Mouse (Mus musculus): ENCODE measurements around the gene Irf2bpl. TPM values are rescaled to one million over a fixed set of nuclear protein-coding genes. Genes with fewer than 3 reads are reported as not detected.

Gene Irf2bpl
- total RNA-seq, 4 experiments from 2014 or later = 69.8 to 92.2 (median 82.8) TPM

DNA sequence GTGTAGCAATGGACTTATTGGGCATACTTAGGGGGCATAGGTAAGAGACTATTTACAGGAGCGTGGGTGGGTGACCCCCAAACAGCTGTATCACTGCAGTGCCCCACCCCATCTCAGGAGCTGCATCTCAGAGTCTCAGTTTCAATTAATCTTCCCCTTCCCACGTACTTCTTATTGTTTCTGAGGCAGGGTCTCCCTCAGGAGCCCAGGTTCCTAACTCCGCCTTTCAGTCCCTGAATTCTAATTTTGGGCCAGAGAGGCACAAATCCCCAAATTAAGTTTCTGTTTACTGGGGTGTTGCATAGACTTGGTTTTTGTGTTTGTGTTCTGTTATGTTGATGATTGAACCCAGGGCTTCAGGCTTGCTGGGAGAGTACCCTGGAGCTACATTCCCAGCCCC is 13.8 kb upstream of the Irf2bpl start:
- no peak for DNase-seq

DNA sequence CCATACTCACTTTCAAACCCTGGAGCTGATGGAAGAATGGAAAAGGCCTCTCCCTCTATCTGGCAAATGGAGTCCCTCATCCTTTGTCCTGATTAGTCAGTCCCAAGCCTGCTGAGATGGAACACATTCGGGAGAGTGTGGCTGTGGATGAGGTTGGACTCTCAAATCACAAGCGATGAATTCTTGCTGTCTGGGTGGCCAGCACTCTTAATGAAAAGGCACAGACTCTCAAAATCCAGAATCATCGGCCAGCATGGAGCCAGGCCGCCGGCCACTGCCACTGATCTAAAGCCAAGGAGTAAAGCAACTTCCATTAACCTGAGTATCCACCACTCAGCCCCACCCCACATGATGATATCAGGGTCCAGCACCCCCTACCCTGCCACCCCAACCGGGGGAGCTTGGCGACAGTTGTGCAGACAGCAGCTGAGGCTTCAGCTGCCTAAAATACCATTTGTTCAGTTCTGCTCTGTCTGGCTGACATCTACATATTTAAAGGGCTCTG is 13.2 kb upstream of the Irf2bpl start:
- DNase-seq = no peak

DNA sequence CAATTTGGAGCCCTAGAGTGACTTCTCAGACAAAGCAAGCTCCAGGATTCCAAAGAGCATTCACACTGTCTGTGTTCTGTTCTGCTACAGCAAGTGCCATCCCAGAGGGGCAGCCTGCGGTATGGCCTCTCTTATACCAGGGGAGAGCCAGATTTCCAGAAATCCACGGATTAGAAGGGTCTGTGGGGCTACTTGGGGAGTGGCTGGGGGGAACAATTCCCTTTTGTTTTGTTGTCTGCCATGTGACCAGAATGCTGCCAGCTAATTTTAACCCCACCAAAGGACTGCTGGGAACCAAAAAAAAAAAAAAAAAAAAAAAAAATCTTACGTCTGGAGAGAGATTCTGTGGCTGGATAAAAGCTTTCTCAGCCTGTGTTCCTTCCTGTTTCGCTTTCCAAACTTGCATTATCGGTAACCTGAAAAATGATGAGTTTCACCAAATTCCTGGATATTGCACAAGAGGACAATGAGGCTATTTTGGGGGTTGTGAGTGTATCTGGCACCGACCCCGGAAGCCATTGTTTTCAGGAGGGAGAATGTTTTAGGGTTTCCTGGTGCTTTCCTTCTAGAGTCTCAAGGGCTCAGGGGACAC is 12.4 kb upstream of the Irf2bpl start:
- DNase-seq = peak; percentile 66

DNA sequence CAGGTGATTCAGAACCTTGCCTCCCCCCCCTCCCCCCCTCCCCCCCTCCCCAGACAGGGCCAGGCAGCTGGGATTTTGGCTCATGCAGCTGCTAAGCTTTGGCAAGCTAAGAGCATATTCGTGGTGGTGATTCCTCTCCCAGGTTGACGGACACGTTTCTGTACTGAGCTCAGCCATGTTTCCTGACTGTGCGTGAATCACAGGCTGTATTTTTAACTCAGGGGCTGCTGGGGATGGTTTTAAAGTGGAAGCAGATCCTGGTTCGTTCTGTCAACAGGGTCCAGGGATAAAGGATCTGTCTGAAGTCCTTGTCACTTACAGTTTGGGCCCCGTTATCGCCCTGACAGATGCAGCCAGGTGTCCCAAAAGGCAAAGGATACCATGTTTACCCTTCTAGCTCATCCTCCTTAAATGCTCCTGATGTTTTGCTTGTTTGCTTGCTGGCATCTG is 11.9 kb upstream of the Irf2bpl start:
- no peak for DNase-seq

DNA sequence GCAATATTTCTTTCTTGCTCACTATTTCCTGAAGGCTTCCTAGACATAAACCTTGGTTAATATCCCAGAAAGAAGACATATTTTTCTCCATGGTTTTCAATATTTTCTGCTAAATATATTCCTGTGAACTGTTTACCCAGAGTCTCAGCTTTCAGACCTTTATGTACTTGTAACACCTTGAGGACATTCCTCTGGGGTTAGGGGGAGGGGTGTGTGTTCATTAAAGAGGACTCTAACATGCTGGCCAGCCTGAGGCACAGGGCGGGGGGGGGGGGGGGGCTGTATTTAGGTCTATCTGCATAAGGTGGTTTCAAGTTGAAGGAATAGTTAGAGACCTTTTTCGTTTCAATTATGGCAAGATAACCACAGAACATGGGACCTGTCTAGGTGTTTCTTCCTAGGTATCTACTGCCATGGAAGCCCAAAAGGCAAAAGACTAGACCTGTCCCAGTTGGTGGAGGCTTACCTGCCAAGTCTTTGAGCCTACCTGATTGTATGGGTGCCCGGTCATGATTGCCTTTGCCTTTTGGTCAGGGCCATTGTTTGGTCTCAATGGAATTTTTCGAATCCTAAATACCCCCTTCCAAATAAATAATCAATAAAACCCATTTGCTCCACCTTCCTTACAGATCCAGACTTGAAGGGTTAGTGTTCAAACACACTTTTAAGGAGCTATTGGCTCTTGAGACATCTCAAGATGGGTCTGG is 11.3 kb upstream of the Irf2bpl start:
- no peak for DNase-seq

DNA sequence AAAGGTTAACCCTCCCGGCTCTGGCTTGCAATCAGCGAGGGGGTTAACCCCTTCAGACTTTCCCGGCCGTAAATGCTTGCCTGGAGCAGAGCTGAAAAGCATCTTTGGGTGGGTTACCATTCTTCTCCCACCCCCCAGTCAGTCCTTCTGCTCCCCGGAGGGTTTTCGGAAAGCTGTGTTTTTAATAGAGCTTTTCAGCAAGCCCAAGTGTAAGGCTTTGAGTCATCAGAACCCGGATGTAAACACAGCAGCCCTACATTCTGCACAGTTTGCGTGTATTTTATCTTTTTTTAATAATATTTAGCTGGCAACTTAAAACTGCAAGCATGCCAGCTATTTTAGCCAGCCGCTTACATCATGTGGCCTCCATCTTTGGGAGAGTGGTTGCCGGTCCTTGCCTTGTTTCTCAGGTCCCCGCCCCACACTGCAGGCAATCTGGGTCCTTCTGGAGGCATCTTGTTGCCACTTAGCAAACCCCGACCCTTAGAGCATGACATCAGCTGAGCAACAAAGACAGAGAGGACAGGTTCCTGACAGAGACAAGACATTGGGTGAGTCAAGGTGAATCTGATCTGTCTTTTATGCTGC is 10.3 kb upstream of the Irf2bpl start:
- no peak for DNase-seq

DNA sequence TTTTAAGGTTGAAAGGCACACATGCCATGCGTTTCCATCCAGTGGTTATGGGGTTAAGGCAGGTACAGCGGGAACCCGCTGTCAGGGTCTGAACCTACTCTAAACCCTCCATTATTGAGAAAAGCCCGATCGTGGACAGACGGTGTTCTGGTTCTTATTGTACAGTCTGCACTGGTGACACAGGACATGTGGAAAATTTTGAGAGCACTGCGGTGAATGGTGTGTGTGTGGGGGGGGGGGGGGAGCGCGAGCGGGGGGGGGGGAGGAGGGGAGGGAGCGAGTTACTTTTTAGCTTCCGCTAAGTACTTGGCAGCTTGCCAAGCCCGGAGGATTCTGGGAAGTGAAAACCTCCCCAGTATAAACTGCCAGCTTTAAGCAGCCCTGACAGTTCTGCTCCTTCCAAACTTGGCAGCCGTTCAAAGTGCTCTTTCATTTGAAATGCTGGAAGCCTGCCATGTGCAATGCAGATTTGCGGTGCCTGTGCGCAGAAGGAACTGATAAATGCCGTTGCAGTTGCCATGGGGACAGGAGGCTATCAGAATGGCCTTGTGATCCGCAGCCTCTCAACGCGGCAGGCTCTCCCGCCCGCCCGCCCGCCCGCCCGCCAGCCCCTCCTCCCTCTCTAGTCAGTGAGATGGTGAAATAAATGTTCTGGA is 9.7 kb upstream of the Irf2bpl start:
- DNase-seq = peak; percentile 99

DNA sequence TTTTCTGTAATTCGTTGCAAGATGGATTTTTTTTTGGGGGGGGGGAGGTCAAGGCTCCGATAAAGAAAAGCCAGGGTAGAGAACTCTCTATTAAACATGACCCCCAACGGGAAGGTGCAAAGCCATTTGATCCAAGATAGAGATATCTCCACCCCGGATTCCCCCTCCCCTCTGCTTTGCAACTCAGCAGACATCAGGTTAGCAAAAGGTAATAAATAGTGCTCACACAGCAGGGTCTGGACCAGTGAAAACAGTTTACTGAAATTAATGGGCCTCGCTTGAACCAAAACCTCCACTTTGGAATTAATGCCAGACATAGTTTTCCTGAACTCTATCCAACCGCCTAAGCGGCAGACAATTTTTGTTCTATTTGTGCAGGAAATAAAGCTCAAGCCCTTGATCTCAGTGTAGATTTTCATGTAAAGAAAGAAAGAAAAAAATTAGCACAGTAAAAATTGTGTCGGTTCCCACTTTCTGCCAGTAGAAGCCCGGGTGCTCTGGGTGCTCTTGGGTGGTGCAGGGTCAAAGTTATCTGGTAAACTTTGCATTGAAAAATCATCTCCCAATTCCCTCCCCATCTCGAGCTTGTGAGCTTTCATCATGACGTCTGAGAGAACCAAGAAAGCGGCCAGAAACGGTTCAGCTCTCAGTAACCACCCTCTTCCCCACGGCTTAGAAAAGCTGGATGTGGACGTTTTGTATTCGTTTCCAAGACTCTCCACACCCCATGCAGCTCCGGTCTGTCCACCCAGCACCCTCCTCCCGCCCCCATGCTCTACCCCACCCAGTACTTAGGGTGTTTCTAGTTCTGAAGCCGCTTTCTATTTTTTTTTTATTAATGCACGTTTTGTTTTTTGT is 9.0 kb upstream of the Irf2bpl start:
- no peak for DNase-seq

DNA sequence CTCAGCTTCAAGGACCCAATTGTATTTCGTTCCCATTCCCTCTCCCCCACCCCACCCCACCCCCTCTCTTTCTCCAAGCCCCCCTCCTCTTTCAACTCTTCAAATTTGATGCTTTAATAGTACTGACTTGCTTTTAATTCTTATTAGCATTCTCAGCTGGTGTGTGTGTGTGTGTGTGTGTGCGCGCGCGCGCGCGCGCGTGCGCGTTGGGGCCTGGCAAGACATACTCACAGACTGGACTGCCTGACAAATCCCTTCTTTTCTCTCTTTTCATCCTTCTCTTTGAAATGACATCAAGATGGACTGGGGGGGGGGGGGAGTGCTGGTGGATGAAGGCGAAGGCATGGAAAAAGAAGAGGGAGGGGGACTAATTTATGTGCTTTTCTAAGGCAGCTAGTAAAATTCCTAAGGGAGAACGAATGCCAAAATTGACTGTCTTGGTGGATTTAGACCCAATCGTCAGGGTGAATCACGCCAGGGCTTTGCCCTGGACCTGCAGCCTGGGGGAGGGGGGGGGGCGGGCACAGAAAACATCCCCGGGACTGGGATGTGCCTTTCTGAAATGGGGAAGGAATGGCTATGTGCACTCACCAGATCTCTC is 8.2 kb upstream of the Irf2bpl start:
- no peak for DNase-seq

DNA sequence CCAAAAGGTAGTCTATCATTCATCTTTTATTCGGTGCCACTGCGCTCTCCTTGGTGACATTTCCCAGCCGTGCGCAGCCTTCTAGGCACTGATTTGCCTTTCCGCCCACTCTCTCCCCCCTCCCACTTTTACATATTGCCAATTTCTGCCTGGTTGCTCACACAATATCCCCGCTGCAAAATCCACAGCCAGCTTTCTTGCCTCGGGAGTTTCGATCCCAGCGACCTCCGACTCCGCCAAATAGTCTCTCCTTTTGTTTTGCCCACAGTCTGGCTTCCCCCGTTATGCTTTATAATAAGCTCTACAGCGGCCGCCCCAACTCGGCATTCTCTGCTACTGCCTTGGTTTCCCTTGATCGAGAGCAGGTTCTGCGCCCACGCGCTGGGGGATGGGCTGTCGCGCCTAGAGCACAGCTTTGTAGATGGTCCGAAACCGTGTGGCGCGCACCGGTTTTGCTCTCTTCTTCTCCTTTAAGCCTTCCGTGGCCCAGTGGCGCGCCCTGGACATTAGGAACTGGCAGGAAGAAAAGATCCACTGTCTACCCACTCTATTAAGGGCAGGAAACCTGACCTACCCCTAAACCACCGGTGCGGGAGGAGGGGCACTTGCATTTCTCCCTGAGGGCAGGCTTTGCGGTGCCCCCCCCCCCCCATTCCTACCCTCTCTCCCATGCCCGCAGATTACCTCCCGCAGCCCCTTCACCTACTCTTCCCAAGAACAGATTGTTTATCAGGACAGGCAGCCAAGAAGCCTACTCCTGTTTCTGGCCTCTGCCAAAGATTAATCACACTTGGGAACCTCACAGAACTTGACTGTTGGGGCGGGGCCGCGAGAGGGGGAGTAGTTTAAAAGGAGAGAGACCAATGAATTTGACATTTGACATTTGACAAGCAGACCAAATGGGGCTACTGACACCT is 7.4 kb upstream of the Irf2bpl start:
- peak; percentile 89 for DNase-seq

DNA sequence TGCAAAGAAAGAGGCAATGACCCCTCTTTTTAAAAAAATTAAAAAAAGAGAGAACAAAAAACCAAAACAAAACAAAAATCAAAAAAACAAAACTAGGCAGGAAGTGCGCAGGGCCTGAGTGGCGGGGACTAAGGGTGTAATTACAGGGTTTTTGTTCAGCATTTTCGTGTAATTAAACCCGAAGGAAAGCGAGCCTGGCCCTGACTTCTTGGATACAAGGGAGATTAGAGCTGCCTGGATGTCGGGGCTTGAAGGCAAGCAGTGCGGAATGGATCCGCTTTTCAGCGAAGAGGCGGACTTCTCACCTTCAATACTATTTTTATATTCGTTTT is 6.8 kb upstream of the Irf2bpl start:
- no peak for DNase-seq

DNA sequence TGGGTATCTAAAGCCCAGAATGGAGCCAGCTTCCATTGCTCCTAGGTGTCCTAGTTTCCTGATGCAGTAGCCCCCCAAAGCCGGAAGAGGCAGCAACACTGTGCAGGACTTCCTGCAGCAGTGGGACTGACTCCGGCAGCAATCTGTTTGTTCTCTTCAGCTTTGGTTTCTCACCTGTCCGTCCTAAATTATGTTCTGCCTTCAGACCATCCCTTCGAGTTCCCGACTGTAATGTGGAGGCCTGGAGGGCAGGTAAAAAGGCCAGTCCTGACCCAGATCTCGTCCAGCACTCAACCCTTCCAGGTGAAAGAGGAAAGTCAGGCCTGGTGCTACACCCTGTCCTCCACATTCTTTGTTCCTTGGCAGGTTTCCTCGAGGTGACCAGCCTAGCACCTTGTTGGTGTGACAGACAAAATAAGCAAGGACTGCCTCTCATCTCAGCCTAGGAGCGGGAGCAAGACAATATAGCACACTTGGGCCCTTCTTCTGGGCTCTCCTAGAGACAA is 6.3 kb upstream of the Irf2bpl start:
- DNase-seq = no peak

DNA sequence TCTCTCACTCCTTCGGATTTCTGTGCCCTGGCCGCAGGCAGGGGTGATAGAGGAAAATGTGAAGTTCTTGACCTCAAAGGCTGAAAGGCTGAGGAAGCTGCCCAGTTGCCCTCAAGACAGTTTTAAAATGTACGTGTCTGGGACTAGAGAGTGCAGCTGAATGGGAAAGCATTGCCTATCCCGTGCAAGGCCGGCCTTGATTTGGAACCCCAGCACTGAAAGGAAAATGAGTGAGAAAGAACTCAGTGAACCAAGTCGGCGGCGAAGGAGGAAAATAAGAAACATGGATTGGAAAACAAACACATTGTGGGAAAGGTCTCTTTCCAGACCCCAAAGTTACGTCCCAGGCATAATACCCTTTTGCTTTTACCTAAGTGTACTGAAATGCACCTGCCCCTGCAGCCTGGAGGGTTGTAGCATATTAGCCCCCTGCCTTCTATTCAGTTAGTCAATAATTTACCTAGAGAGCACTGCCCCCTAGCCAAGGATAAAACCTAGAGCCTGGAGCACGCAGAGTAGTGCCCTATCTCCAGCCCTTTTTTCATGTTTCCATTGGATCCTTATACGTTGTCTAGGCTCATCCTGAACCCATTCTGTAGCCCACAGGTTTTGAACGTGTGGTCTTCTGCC is 5.6 kb upstream of the Irf2bpl start:
- no peak for DNase-seq

DNA sequence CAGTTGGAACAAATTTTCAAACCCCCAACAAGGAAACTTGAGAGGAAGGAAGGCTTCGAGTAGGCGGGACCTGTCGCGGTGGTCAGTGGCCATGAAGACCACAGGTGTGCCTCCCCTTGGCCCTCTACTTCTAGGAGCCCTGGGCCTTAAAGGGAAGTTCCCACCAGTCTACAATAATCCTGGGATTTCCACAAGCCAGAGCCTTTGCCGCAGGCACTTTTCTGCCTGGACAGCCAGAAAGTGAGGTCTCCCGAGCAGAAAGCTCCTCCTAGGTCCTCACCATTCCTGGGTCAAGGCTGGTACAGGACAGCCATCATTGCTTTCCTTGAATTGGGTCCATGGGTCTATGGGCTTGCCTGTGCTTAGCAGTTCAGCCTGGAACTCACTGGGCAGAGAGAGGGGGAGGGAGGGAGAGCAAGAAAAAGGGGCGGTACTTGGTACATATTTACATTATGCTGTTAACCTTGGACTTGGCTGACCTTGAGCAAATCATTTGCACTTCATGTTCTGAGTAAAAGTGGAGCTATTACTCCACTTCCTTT is 4.6 kb upstream of the Irf2bpl start:
- DNase-seq = no peak

DNA sequence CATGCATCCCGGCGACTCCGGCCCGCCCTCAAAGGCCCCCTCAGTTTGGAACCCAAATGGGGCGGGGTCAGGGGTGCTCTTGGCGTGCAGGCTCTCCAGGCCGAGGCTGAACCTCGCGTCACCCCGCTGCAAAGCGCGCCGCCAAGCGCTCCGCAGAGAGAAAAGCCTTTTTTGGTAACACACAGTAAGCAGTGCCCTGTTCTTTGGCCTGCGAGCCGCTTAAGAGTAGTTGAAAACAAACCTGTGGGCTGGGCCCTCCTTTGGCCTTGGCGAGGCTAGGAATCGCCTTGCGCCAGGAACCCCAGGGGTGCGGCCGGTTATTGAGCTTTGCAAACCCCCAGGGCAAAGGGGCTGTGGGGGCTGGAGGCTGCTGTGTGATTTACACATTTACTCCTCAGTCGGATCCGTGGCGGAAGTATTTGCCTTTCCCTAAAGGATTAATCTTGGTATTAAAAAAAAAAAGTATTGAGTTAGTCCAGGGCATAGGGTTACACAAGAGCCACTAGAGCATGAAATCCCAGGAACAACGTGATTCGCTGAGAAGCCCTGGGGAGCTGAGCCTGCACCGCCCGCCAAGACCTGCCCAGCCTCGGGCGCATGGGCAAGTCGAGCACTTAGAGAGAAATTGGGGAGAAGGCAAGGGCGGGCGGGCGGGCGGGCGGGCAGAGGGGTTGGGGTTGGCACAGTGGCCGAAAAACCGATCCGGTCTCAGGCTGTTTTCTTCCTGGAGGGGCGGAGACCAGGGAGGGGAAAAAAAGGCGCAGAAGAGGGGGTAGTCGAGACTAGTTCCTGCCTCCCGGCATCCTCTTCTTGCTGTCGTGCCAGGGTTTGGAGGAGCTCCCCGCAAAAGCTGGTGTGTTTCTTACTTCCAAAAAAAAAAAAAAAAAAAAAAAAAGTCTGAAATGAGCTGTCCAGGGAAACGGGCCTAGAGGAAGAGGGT is 3.8 kb upstream of the Irf2bpl start:
- peak; percentile 84 for DNase-seq

DNA sequence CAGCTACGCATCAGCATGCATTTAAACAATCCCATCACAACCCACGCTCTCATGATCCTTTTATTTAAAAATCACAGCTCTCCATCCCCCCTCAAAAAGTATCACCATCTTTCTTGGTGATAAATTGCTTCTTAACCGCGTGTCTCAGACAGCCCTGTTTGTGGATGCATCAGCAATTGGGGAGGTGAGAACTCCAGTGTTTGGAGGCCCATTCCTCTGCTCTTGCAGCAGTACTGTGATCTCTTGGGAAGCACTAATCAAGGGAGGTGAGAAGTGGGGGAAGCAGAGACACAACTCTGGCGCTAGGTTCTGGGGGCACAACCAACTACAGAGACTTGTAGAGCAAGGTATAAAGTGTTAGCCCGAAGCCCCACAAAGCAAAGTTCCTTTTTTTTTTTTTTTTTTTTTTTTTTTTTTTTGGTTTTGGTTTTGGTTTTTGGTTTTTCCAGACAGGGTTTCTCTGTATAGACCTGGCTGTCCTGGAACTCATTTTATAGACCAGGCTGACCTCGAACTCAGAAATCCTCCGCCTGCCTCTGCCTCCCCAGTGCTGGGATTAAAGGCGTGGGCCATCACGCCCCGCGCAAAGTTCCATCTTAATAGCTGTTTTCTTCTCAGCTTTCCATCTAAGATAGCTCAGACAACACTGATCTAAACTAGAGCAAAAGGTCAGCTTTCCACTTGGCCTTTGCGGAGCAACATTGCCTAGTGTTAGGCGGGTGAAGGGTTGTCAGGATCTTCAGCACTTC is 3.0 kb upstream of the Irf2bpl start:
- DNase-seq = no peak

DNA sequence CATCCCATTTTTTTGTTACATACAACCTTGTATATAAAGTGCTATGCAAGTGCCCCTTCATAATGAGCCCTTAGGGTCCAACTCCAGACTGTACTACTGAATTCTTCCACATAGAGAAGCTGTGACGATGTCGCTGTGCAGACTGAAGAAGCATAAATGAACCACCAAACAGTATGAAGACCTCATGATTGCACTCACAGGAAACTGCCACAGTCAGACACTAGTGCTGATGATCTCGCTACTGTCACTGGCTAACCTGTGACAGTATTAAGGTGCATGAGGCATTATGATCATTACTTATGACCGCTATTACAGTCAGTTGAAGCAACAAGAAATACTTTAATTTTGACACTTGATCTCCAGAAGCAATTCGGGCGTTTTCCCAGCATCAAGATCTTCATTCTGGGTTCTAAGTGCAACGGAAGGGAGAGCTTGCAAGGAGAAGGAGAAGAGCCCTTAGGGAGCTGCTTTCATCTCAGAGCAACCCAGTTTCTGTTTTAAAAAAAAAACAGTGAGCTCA is 1.9 kb upstream of the Irf2bpl start:
- DNase-seq = no peak

DNA sequence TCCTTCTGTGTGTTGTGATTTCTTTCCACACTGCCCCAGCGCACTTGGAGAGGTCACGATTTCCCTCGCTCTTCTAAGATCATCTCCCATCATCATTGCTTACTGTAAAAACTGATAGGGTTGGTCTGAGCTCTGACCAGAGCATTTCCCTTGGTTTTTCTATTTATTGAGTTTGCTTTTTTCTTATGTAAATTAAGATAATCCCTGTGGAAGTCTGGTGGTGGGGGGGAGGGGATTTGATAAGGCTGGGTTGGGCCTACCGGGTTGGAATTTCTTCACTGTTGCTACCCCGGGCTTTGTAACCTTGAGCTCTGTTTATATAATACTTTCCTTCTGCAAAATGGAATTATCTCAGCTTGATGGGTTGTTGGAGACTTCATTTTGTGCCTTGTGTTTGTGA is 1.1 kb upstream of the Irf2bpl start:
- no peak for DNase-seq

Data from adrenal gland, adult 8-10 months (tissue).